Mouse (Mus musculus) cerebellum, adult 2 months (tissue): Measurements from ENCODE around the gene Cd3d. TPM values are rescaled to one million over a fixed set of nuclear protein-coding genes. Genes with fewer than 3 reads are reported as not detected.
A peak's percentile ranks its signal among the peaks of the same experiment; 100 is the strongest.

Experiments
- DNase-seq, 2 experiments: peaks; one replicate each; pipeline ENCODE4 v3.0.0; 2021
- H3K27ac ChIP-seq: fragments of 200-500 bp; 2 replicates; pipeline ENCODE4 v1.5.1; 2012; ENCODE audit warnings: low read length, control low read depth, inconsistent platforms; ENCODE audit not compliant: insufficient read depth
- H3K27me3 ChIP-seq: fragments of 200-500 bp; 2 replicates; pipeline ENCODE4 v1.6.1; 2012; ENCODE audit warnings: inconsistent platforms, mild to moderate bottlenecking, low read length, moderate library complexity; ENCODE audit not compliant: control insufficient read depth, insufficient read depth
- H3K4me1 ChIP-seq: fragments of 200-500 bp; 2 replicates; pipeline ENCODE4 v1.6.1; 2011; ENCODE audit warnings: low read length; ENCODE audit not compliant: control insufficient read depth, insufficient read depth
- H3K4me3 ChIP-seq: fragments of 200-500 bp; replicated peaks from 2 replicates; pipeline ENCODE3; 2011; ENCODE audit warnings: mild to moderate bottlenecking, low read depth, low read length, control low read depth; ENCODE audit not compliant: insufficient read depth
- CTCF ChIP-seq: fragments of 200-500 bp; IDR thresholded peaks from 2 replicates; pipeline ENCODE4 v1.5.1; 2011; ENCODE audit warnings: low read depth, mild to moderate bottlenecking, control low read depth, low read length, moderate library complexity, borderline replicate concordance; ENCODE audit not compliant: insufficient read depth
- POLR2A ChIP-seq: fragments of 200-500 bp; IDR thresholded peaks from 2 replicates; pipeline ENCODE4 v1.6.1; 2011; ENCODE audit warnings: low read length, control low read depth, borderline replicate concordance; ENCODE audit not compliant: insufficient read depth
- WGBS: fragments of 180-500 bp; shearing (Covaris S2); methylation state at CpG from one replicate; pipeline ENCODE4 v1.1.7; 2018; 5-methylcytosine and 5-hydroxymethylcytosine counted together
- polyA plus RNA-seq: library from polyadenylated mRNA; depleted of rRNA; stranded (reverse); fragments of >200 nt; gene quantifications from 2 replicates; pipeline ENCODE4 v1.2.3, GENCODE M21; 2012; rRNA removed

The Cd3d gene
- polyA plus RNA-seq: 0.08 and 0.10 TPM in 2 replicates

DNA sequence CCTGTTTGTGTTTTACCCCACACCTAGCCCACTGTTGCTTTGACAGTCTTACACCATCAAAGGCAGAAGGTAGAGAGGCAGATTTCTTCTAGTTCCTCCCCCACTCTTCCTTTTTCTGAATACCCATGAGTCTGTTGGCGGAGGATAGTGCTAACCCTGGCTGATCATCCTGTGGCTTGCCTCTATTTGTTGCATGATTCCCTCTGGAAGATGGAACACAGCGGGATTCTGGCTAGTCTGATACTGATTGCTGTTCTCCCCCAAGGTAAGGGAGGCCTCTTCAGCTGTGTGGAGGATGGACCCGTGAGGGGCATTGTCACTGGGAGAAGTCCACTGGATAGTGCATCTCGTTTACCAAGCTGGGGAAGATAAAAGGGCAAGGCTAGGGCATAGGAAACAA, at the start of gene Cd3d:
Gene Cd3d (plus strand): TSS at position 111 of the 400 bp plus-strand sequence.
- no peak within 1 kb of the TSS for H3K4me3 ChIP-seq
- no peak for TF ChIP-seq POLR2A
- no peak for TF ChIP-seq CTCF
- no peaks in the 10 kb centered on the region for H3K4me1 ChIP-seq
- H3K27me3 ChIP-seq: no peaks in the 10 kb centered on the region; the same call in 1 of the 2 replicates
- WGBS: 63% methylated on average over 4 of the region's 4 CpGs
- no peak within 1 kb of the TSS for H3K27ac ChIP-seq
- no peak for DNase-seq

DNA sequence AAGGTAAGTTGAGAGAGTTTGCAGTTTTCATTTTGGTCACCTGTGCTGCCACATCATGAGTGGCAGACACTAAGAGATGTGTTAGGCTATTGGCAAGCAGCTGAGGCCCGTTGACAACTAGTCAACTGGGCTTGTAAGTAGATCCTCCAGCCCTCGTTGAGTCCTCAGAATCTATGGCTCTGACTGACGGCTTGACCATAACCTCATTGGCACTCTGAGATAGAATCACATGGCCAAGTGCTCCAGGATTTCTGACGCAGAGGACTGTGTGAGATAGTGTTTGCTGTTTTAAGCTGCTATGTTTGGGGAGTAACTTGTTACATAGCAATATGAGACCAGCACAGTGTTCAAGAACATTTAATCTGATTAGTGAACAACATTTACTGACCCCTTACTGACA, 39.8 kb upstream of the Cd3d start:
- H3K27ac ChIP-seq: peak overlapping the region; percentile 99
- no peak overlapping the region for H3K4me3 ChIP-seq
- peak; percentile 37 to 41 for DNase-seq
- no peak for TF ChIP-seq POLR2A
- no peaks in the 10 kb centered on the region for H3K27me3 ChIP-seq
- peaks cover 20% of the 10 kb centered on the region for H3K4me1 ChIP-seq
- 21% methylated on average over 4 of the region's 4 CpGs for whole genome bisulfite sequencing

DNA sequence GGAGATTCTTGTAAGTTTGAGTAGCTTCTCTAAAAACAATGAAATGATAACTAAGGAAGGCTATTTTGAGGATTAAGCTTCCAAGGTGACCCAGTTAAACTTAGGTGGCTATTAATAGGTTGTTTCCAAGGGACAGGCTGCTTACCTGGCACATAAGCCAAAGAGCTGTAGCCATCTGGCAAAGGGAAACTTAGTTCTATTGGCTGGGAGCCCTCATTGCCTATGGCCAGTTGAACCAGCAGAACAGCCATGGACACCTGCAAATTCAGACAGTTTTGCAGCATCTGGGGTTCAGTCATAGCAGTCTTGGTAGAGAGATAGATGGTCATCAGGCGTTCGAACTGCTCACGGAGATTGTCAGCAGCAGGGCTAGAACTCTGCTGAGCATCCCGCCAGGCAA, 39.2 kb upstream of the Cd3d start:
- Histone ChIP-seq H3K27ac (peak overlapping the region; percentile 74), H3K4me3 (no peak overlapping the region), H3K4me1 (peaks cover 20% of the 10 kb centered on the region), H3K27me3 (no peaks in the 10 kb centered on the region)
- WGBS: 4% methylated on average over 4 of the region's 4 CpGs
- DNase-seq: peak; percentile 82 to 93
- TF ChIP-seq CTCF (no peak), POLR2A (no peak)

DNA sequence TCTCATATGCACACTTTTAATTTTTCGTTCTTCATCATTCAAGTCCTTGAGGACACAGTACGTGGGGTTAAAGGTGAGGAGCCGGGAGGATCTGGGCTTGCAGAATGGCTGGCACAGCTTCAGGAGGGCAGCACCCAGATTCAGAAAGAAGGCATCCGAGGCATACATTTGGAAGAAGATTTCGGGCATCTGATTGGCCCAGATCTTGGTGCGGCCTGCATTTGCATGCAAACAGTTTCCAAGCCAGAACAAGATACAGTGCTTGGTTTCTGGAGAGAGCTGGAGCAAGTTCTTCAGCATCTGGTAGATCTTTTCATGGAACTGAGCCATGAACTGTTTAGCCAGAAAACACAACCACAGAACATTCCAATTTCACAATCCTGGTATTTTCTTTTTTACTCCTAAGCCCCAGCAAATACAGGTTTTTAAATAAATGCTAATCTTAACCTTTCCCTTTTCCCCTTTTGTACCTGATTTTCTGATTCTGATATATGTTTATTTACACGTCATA, 35.3 kb upstream of the Cd3d start:
- DNase-seq: no peak
- Histone ChIP-seq H3K27me3 (no peaks in the 10 kb centered on the region), H3K4me1 (peaks cover 19% of the 10 kb centered on the region), H3K27ac (no peak overlapping the region), H3K4me3 (no peak overlapping the region)
- TF ChIP-seq POLR2A (no peak), CTCF (no peak)
- WGBS: 88% methylated on average over 7 of the region's 7 CpGs

DNA sequence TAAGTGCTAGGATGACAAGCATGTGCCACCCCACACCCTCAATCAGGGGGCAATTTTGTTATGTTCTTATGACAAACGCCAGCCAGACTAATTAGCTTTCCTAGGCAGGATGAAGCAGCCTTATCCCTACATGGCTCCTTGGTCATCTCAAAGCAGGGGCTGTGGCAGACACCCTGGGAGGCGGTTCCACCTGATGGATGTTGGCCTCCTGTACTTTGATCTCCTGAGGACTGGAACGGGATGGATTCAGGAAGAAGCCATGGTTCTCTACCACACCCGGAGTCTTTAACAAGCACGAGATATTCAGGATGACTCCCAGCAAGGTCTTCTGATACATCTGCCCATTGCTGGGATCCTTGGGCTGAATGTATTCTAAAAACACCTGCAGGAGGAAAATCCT, 33.8 kb upstream of the Cd3d start:
- Histone ChIP-seq H3K27me3 (no peaks in the 10 kb centered on the region), H3K27ac (no peak overlapping the region), H3K4me1 (peaks cover 10% of the 10 kb centered on the region), H3K4me3 (no peak overlapping the region)
- DNase-seq: no peak
- 93% methylated on average over 5 of the region's 5 CpGs for WGBS
- TF ChIP-seq CTCF (no peak), POLR2A (no peak)

DNA sequence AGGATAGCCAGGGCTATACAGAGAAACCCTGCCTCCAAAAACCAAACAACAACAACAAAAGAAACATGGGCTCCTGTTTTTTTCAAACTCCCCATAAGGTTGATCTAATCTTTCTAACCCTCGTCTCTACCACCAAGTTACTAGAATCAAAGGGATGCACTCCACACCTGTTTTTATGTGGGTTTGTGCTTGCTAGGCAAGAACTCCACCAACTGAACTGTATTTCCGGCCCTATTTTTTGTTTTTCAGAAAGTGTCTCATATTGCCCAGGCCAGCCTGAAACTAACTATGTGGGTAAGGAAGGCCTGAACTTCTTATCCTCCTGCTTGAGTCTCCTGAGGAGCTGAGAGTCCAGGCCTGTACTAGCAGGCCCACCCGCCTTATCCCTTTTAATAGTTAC, 27.2 kb upstream of the Cd3d start:
- WGBS: 94% methylated on average over 3 of the region's 3 CpGs
- Histone ChIP-seq H3K4me1 (no peaks in the 10 kb centered on the region), H3K4me3 (no peak overlapping the region), H3K27ac (no peak overlapping the region), H3K27me3 (no peaks in the 10 kb centered on the region)
- no peak for TF ChIP-seq POLR2A
- no peak for TF ChIP-seq CTCF
- DNase-seq: no peak

DNA sequence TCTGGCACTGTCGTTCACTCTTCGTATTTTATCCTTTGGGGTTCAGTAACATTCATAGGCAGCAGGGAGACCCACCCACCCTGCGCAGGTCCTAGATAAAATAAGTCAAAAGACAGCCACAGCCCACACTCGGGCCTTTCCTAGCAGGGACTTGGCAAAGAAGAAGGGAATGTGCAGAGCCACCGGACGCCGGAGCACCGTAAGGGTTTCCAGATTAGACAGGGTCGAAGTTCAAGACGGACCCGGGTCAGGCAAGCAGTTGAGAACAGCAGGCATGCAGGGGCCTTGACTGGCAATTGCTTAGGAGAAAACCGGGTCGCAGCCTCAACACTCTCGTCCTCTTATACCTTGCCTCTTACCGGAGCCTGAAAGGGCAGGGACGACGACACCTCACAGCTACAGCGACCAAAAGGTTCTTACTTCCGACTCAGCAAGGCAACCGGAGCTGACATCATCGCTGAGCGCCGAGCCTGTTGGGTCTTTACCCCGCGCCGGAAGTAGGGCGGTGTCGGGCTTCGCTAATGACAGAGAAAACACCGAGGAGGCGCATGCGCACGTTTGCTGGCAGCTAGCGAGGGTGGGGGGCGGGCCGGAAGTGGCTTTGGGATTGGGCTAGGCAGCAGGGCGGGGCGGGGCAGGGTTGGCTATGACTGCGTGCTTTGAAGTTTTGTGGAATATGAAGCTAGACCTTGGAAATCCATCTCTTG, 16.3 kb upstream of the Cd3d start, which contains the start of gene Ube4a:
Gene Ube4a (minus strand): TSS at position 475 of the 707 bp plus-strand sequence.
- peak within 1 kb of the TSS; percentile 63; the same call in 1 of the 2 replicates for H3K27ac ChIP-seq
- H3K4me1 ChIP-seq: no peaks in the 10 kb centered on the region
- DNase-seq: peak; percentile 99 to 100
- H3K4me3 ChIP-seq: peak within 1 kb of the TSS; percentile 98
- TF ChIP-seq POLR2A (peak; percentile 91; the same call in 1 of the 2 replicates), CTCF (no peak)
- H3K27me3 ChIP-seq: no peaks in the 10 kb centered on the region
- under 1% methylated on average over 39 of the region's 39 CpGs for WGBS

DNA sequence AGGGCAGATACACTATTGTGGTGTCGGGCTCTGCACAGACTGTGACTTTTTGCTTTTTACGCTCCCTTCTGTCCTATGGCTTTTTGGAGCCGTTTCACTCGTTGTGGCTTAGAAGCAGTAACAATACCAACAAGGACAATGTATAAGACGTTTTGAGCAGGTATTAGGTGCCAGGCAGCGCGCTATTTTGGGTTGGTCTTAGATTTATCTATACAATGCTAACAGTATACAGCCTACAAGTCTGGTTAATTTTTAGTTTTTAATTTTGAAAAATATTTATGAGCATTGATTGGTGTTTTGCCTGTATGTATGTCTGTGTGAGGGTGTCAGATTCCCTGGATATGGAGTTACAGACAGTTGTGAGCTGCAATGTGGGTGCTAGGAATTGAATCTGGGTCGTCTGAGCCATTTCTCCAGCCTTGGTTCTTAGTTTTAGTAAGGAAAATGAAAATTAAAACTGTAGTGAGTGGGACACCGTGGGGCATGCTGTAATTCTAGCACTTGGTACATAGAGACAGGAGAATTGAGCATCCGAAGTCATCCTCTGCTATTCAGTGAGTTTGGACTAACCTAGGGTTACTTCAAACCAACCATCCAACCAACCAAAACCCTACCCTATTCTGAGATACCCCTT, 15.6 kb upstream of the Cd3d start:
- no peaks in the 10 kb centered on the region for H3K4me1 ChIP-seq
- no peaks in the 10 kb centered on the region for H3K27me3 ChIP-seq
- WGBS: 10% methylated on average over 10 of the region's 10 CpGs
- DNase-seq: no peak
- H3K27ac ChIP-seq: no peak overlapping the region
- peak overlapping the region; percentile 71 for H3K4me3 ChIP-seq
- TF ChIP-seq POLR2A (no peak), CTCF (no peak)
